Comparison of ENCODE assay signal across 11 mouse cellular contexts in the genomic region with DNA sequence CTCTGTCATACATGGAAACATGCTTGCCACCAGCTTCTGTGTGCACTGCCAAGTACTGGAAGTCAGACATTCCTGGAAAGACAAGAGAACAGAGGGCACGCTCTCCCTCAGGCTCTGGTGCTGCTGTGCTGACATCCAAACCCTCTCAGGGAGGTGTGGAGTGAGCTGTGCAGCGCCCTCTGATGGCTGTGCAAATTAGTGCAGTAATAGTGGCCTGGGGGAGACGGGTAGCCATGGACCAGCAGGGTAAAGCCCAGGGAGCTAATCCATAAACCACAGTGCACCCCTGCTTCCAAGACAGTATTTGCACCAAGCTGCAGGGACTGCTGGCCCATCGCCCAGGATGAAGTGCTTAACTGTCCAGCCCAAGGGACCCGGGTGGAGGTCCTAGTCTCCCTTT. TPM values are rescaled to one million over a fixed set of nuclear protein-coding genes. Genes with fewer than 3 reads are reported as not detected.
A peak's percentile ranks its signal among the peaks of the same experiment; 100 is the strongest.
DNase-seq lines count a peak whose midpoint lies in the region; ATAC-seq lines count a peak whose summit lies in the region.
"Had no signal": no experiment of that assay in that cellular context is flagged by ENCODE, and none has a peak within 500 bp of the region (broad histone marks: within the 10 kb centered on the region; RNA-seq: fewer than 3 reads in every experiment).

No protein-coding gene starts in this region.

- H3K4me3 ChIP-seq in embryonic facial prominence, embryonic 15.5 days (replicated peaks) = no peak overlapping the region

- DNase-seq in gastrocnemius, adult 18-20 months (ENCODE audit: low spot score) = peak; percentile 15
- no peak for DNase-seq in gastrocnemius, postnatal 25 days
- peak; percentile 19 for DNase-seq in spleen, adult 12 weeks (ENCODE audit: low spot score)
- no peak for DNase-seq in spleen, postnatal 36 days (ENCODE audit: low spot score in 2 of 2)
- peak; percentile 25 to 66 for DNase-seq in spleen, postnatal 10 days (ENCODE audit: low spot score in 2 of 2)
- no peak for DNase-seq in urinary bladder, postnatal 4 days (ENCODE audit: low spot score in 2 of 2)
- DNase-seq in heart, adult 8-10 months (ENCODE audit: low spot score) = no peak

- peak overlapping the region; percentile 52; the same call in 1 of the 2 replicates for H3K27ac ChIP-seq in embryonic facial prominence, embryonic 15.5 days (replicated peaks)

- H3K4me1 ChIP-seq in embryonic facial prominence, embryonic 15.5 days = peaks cover 30% of the 10 kb centered on the region

- H3K9me3 ChIP-seq in embryonic facial prominence, embryonic 15.5 days (replicated peaks) = no peaks in the 10 kb centered on the region

- H3K9ac ChIP-seq in embryonic facial prominence, embryonic 15.5 days = no peak overlapping the region

- 58% methylated on average over 5 of the region's 5 CpGs for WGBS in embryonic facial prominence, embryonic 15.5 days

- ATAC-seq in embryonic facial prominence, embryonic 15.5 days (ENCODE audit: insufficient number of reproducible peaks, low FRiP score, low TSS enrichment, low read depth) = no peak

- H3K36me3 ChIP-seq in embryonic facial prominence, embryonic 15.5 days = peaks cover 72% of the 10 kb centered on the region

- no peak overlapping the region for H3K4me2 ChIP-seq in embryonic facial prominence, embryonic 15.5 days (replicated peaks)

- H3K27me3 ChIP-seq in embryonic facial prominence, embryonic 15.5 days = no peaks in the 10 kb centered on the region

RNA-seq across cellular contexts. Expression of gene Gtf3c5, which starts 5.5 kb away (rescaled TPM):
- 1 to 10 TPM; 7.2 to 8.9 TPM for total RNA-seq in gastrocnemius, adult 18-20 months (2021)
- total RNA-seq in gastrocnemius, postnatal 25 days (2021) = 1 to 10 TPM; 7.3 to 7.6 TPM
- polyA plus RNA-seq in embryonic facial prominence, embryonic 15.5 days (2015; fragmentation: Nextera tagmentation; extraction: Ambion mirVana) = 45.9 and 47.7 TPM in 2 replicates
- total RNA-seq in heart, adult 8-10 months (2022) = 10 to 100 TPM in 3 of 4 experiments, 1 to 10 TPM in 1; 9.9 to 13.2 (median 10.6) TPM

RNA-seq across cellular contexts. Expression of gene Cel, which starts 14.8 kb away (rescaled TPM):
- total RNA-seq in gastrocnemius, adult 18-20 months (2021) = under 1 TPM in 1 of 2 experiments, not detected in 1; 0.16 TPM
- not detected for total RNA-seq in gastrocnemius, postnatal 25 days (2021)
- 0.08 TPM in 1 of 2 replicates, not detected in the other for polyA plus RNA-seq in embryonic facial prominence, embryonic 15.5 days (2015; fragmentation: Nextera tagmentation; extraction: Ambion mirVana)
- not detected for total RNA-seq in heart, adult 8-10 months (2022)
- total RNA-seq: adrenal gland, postnatal 36 days had no signal
- polyA plus RNA-seq: heart, embryonic 14.5 days; stomach, embryonic 14.5 days had no signal

RNA-seq across cellular contexts. Expression of gene Gfi1b, which starts 43.8 kb away (rescaled TPM):
- not detected for total RNA-seq in gastrocnemius, adult 18-20 months (2021)
- total RNA-seq in gastrocnemius, postnatal 25 days (2021) = not detected
- not detected in 2 replicates for polyA plus RNA-seq in embryonic facial prominence, embryonic 15.5 days (2015; fragmentation: Nextera tagmentation; extraction: Ambion mirVana)
- total RNA-seq in heart, adult 8-10 months (2022) = under 1 TPM in 1 of 4 experiments, not detected in 3; 0.78 TPM
- total RNA-seq: adrenal gland, postnatal 36 days had no signal

Comparison
In these comparisons a context has a peak if more than half of its experiments do, and no peak if none do; other contexts are left out.
1. DNase-seq: peak in gastrocnemius, adult 18-20 months (single experiment), spleen, adult 12 weeks (single experiment) and spleen, postnatal 10 days (2 of 2); none in gastrocnemius, postnatal 25 days (single experiment), spleen, postnatal 36 days (0 of 2), urinary bladder, postnatal 4 days (0 of 2) and heart, adult 8-10 months (single experiment).